Mouse (Mus musculus): ENCODE data around the gene Dut. TPM values are rescaled to one million over a fixed set of nuclear protein-coding genes. Genes with fewer than 3 reads are reported as not detected.

Gene Dut
- total and polyA plus RNA-seq, 3 experiments: 197 to 348 (median 232) TPM

GRCm38 (mm10) chr2:125218566-125218965, 28.4 kb upstream of the Dut start:
- no peak for DNase-seq (ENCODE audit: extremely low read depth)
- Histone ChIP-seq H3K4me3 (replicated peaks in 1 of 3; ENCODE audit: low read depth in 2 of 3, low read length in 2 of 3, poor library complexity in 1 of 3) (no peak overlapping the region), H3K9me3 (replicated peaks; ENCODE audit: low read length) (no peaks in the 10 kb centered on the region), H3K9ac (ENCODE audit: insufficient read depth, low read depth) (no peak overlapping the region), H3K36me3 (replicated peaks in 1 of 2; ENCODE audit: control insufficient read depth in 1 of 2, insufficient read depth in 1 of 2, low read length in 1 of 2) (no peaks in the 10 kb centered on the region), H3K4me1 (ENCODE audit: control insufficient read depth in 1 of 2, insufficient read depth in 2 of 2) (peaks cover 0 to 4% of the 10 kb centered on the region in 2 experiments; a peak in 1 of 4 replicates), H3K27ac (ENCODE audit: insufficient read depth, low read depth) (no peak overlapping the region), H3K4me2 (ENCODE audit: insufficient read depth, low read depth, poor library complexity, severe bottlenecking) (no peak overlapping the region), H3K27me3 (replicated peaks) (no peaks in the 10 kb centered on the region), H3K79me2 (replicated peaks; ENCODE audit: control insufficient read depth, extremely low read depth, insufficient read depth, poor library complexity, severe bottlenecking) (no peaks in the 10 kb centered on the region)
- no peak for TF ChIP-seq PAX5 (IDR thresholded peaks at IDR 0.05; ENCODE audit: low read length)
- in situ Hi-C loops (cut with MboI; ENCODE audit: low pct_ligation_motif_present, low pct_unique_long_range_greater_than_20kb, low sequenced_read_pairs): loop anchor here (25.0 kb wide), 1 partner anchor 1906 kb away; no protein-coding TSS in a partner anchor
- dilution Hi-C loops (cut with MboI; ENCODE audit: extremely low pct_ligation_motif_present, extremely low pct_unique_long_range_greater_than_20kb, low sequenced_read_pairs): no loop called here

- Histone ChIP-seq H3K4me1 (ENCODE audit: control insufficient read depth in 1 of 2, insufficient read depth in 2 of 2) (peaks cover 0 to 4% of the 10 kb centered on the region in 2 experiments; a peak in 1 of 4 replicates), H3K9ac (ENCODE audit: insufficient read depth, low read depth) (no peak overlapping the region), H3K79me2 (replicated peaks; ENCODE audit: control insufficient read depth, extremely low read depth, insufficient read depth, poor library complexity, severe bottlenecking) (no peaks in the 10 kb centered on the region), H3K27me3 (replicated peaks) (no peaks in the 10 kb centered on the region), H3K36me3 (replicated peaks in 1 of 2; ENCODE audit: control insufficient read depth in 1 of 2, insufficient read depth in 1 of 2, low read length in 1 of 2) (no peaks in the 10 kb centered on the region), H3K4me3 (replicated peaks in 1 of 3; ENCODE audit: low read depth in 2 of 3, low read length in 2 of 3, poor library complexity in 1 of 3) (no peak overlapping the region), H3K4me2 (ENCODE audit: insufficient read depth, low read depth, poor library complexity, severe bottlenecking) (no peak overlapping the region), H3K9me3 (replicated peaks; ENCODE audit: low read length) (no peaks in the 10 kb centered on the region), H3K27ac (ENCODE audit: insufficient read depth, low read depth) (no peak overlapping the region)
- DNase-seq (ENCODE audit: extremely low read depth): no peak
- dilution Hi-C loops (cut with MboI; ENCODE audit: extremely low pct_ligation_motif_present, extremely low pct_unique_long_range_greater_than_20kb, low sequenced_read_pairs) (no loop called here), in situ Hi-C loops (cut with MboI; ENCODE audit: low pct_ligation_motif_present, low pct_unique_long_range_greater_than_20kb, low sequenced_read_pairs) (loop anchor here (25.0 kb wide), 1 partner anchor 1907 kb away; no protein-coding TSS in a partner anchor)
- TF ChIP-seq JUND (conservative IDR thresholded peaks at IDR 0.05; ENCODE audit: low read depth, low read length) (no peak), MAFK (IDR thresholded peaks at IDR 0.05; ENCODE audit: insufficient replicate concordance, low read length) (no peak), ZNF384 (IDR thresholded peaks at IDR 0.05; ENCODE audit: low read depth, low read length) (no peak), RAD21 (IDR thresholded peaks at IDR 0.05; ENCODE audit: low read depth, low read length) (no peak), MAX (IDR thresholded peaks at IDR 0.05; ENCODE audit: low read length) (no peak), E2F4 (IDR thresholded peaks at IDR 0.05; ENCODE audit: insufficient replicate concordance, low read depth, low read length) (no peak)
These were observed 27.7 kb upstream of the Dut start for GRCm38 (mm10) chr2:125219268-125219667.

GRCm38 (mm10) chr2:125221673-125222072, 25.3 kb upstream of the Dut start:
- H3K79me2 ChIP-seq (replicated peaks; ENCODE audit: control insufficient read depth, extremely low read depth, insufficient read depth, poor library complexity, severe bottlenecking): no peaks in the 10 kb centered on the region
- no peak for TF ChIP-seq IRF4 (IDR thresholded peaks at IDR 0.05; ENCODE audit: low read depth, low read length)
- TF ChIP-seq CTCF (conservative IDR thresholded peaks at IDR 0.05 in 1 of 2, IDR thresholded peaks at IDR 0.05 in 1 of 2; ENCODE audit: low read depth in 2 of 2, low read length in 2 of 2): no peak
- TF ChIP-seq KAT2A (IDR thresholded peaks at IDR 0.05; ENCODE audit: insufficient replicate concordance, low read length): no peak
- no peak for TF ChIP-seq PAX5 (IDR thresholded peaks at IDR 0.05; ENCODE audit: low read length)
- no peak for TF ChIP-seq HCFC1 (IDR thresholded peaks at IDR 0.05; ENCODE audit: low read depth, low read length)
- H3K27ac ChIP-seq (ENCODE audit: insufficient read depth, low read depth): no peak overlapping the region
- no peak overlapping the region for H3K4me3 ChIP-seq (replicated peaks in 1 of 3; ENCODE audit: low read depth in 2 of 3, low read length in 2 of 3, poor library complexity in 1 of 3)
- no peaks in the 10 kb centered on the region for H3K27me3 ChIP-seq (replicated peaks)
- no peak overlapping the region for H3K9ac ChIP-seq (ENCODE audit: insufficient read depth, low read depth)
- in situ Hi-C loops (cut with MboI; ENCODE audit: low pct_ligation_motif_present, low pct_unique_long_range_greater_than_20kb, low sequenced_read_pairs): loop anchor here (25.0 kb wide), 1 partner anchor 1909 kb away; no protein-coding TSS in a partner anchor
- no peaks in the 10 kb centered on the region for H3K36me3 ChIP-seq (replicated peaks in 1 of 2; ENCODE audit: control insufficient read depth in 1 of 2, insufficient read depth in 1 of 2, low read length in 1 of 2)
- no peak for DNase-seq (ENCODE audit: extremely low read depth)
- dilution Hi-C loops (cut with MboI; ENCODE audit: extremely low pct_ligation_motif_present, extremely low pct_unique_long_range_greater_than_20kb, low sequenced_read_pairs): no loop called here
- no peak overlapping the region for H3K4me2 ChIP-seq (ENCODE audit: insufficient read depth, low read depth, poor library complexity, severe bottlenecking)
- no peaks in the 10 kb centered on the region for H3K4me1 ChIP-seq (ENCODE audit: control insufficient read depth in 1 of 2, insufficient read depth in 2 of 2)
- no peaks in the 10 kb centered on the region for H3K9me3 ChIP-seq (replicated peaks; ENCODE audit: low read length)

Data from CH12.LX (cell line).